Mouse (Mus musculus) kidney, embryonic 15.5 days (tissue): ENCODE data around the gene Trim13. TPM values are rescaled to one million over a fixed set of nuclear protein-coding genes. Genes with fewer than 3 reads are reported as not detected.

Experiments used
- ATAC-seq: fragments of 200-750 bp; cut with Nextera tagmentation; replicated peaks from 2 replicates; pipeline ENCODE4 v1.8.0; 2017; ENCODE audit warnings: moderate TSS enrichment; ENCODE audit not compliant: low FRiP score
- H3K27ac ChIP-seq: fragments of 300-500 bp; sonication (generic); 2 replicates; pipeline ENCODE4 v1.5.1; 2015; ENCODE audit warnings: mild to moderate bottlenecking, inconsistent platforms
- H3K27me3 ChIP-seq: fragments of 300-500 bp; sonication (generic); 2 replicates; pipeline ENCODE4 v1.6.1; 2015; ENCODE audit warnings: inconsistent platforms
- H3K36me3 ChIP-seq: fragments of 300-500 bp; sonication (generic); 2 replicates; pipeline ENCODE4 v1.6.1; 2015; ENCODE audit warnings: inconsistent platforms
- H3K4me1 ChIP-seq: fragments of 300-500 bp; sonication (generic); 2 replicates; pipeline ENCODE4 v1.6.1; 2015; ENCODE audit warnings: inconsistent platforms
- H3K4me2 ChIP-seq: fragments of 300-500 bp; sonication (generic); 2 replicates; pipeline ENCODE4 v1.6.1; 2015; ENCODE audit warnings: moderate library complexity, mild to moderate bottlenecking, inconsistent platforms
- H3K4me3 ChIP-seq: fragments of 300-500 bp; sonication (generic); replicated peaks from 2 replicates; pipeline ENCODE4 v1.5.1; 2015; ENCODE audit warnings: mild to moderate bottlenecking, inconsistent platforms
- H3K9ac ChIP-seq: fragments of 300-500 bp; sonication (generic); 2 replicates; pipeline ENCODE4 v1.6.1; 2015; ENCODE audit warnings: mild to moderate bottlenecking, inconsistent platforms
- H3K9me3 ChIP-seq: fragments of 300-500 bp; sonication (generic); replicated peaks from 2 replicates; pipeline ENCODE4 v1.6.1; 2016; ENCODE audit warnings: inconsistent platforms
- WGBS: fragments of 180-500 bp; shearing (Covaris S2); methylation state at CpG from one replicate; pipeline ENCODE4 v1.1.7; 2015; ENCODE audit warnings: mixed read lengths; 5-methylcytosine and 5-hydroxymethylcytosine counted together
- microRNA counts: library from miRNA; unstranded; fragments of <30 nt; microRNA quantifications from one replicate; lab custom pipeline; 2016
- microRNA-seq: library from miRNA; unstranded; fragments of <30 nt; microRNA quantifications from one replicate; pipeline ENCODE4, GENCODE M21; 2016
- polyA plus RNA-seq: library from polyadenylated mRNA; unstranded; fragments of >200 nt; fragmentation: Nextera tagmentation; extraction: Ambion mirVana; gene quantifications from 2 replicates; pipeline ENCODE4 v1.2.1, GENCODE M21; 2015

The Trim13 gene
- polyA plus RNA-seq, 1 experiment from 2014 or later = 16.3 TPM

- H3K4me3 ChIP-seq = no peak overlapping the region
- H3K9me3 ChIP-seq = no peaks in the 10 kb centered on the region
- peaks cover 26% of the 10 kb centered on the region for H3K36me3 ChIP-seq
- no peaks in the 10 kb centered on the region for H3K27me3 ChIP-seq
- H3K9ac ChIP-seq = no peak overlapping the region
- ATAC-seq = no peak
- H3K4me2 ChIP-seq = no peak overlapping the region
- no peaks in the 10 kb centered on the region for H3K4me1 ChIP-seq
- H3K27ac ChIP-seq = no peak overlapping the region
Measured at GRCm38 (mm10) chr14:61635969-61636368, 37.9 kb downstream of the Trim13 start.

DNA sequence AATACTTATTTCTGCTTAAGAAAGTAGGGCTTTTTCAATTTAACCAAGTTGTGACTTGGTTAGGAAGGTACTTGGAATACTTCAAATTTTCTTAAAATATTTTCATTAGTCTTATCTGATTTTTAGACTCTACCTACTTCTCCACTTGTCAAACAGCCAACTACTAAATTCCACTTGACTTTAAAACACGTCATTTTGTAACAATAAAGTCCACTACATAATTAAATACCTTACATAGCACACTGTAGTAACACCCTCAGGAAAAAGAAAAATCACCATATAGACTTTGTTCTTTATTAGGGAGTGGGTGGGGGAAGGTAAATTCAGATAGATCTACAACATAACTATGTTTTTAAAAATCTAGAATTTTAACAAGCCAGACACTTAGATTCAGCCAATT lies 44.6 kb downstream of the Trim13 start:
- H3K36me3 ChIP-seq = no peaks in the 10 kb centered on the region
- H3K9me3 ChIP-seq = no peaks in the 10 kb centered on the region
- no peak overlapping the region for H3K27ac ChIP-seq
- H3K27me3 ChIP-seq = no peaks in the 10 kb centered on the region
- no peaks in the 10 kb centered on the region for H3K4me1 ChIP-seq
- H3K4me2 ChIP-seq = no peak overlapping the region
- ATAC-seq = no peak
- no peak overlapping the region for H3K9ac ChIP-seq
- H3K4me3 ChIP-seq = no peak overlapping the region
- 60% methylated on average over 1 of the region's 1 CpGs for WGBS

GRCm38 (mm10) chr14:61645547-61645946 lies 47.5 kb downstream of the Trim13 start:
- 0 out of 2 replicates have a peak overlapping the region, but pooled peaks have one; percentile 16 for H3K4me2 ChIP-seq
- WGBS = 16% methylated on average over 1 of the region's 1 CpGs
- no peak for ATAC-seq
- peaks cover 11% of the 10 kb centered on the region; the same call in 1 of the 2 replicates for H3K4me1 ChIP-seq
- no peaks in the 10 kb centered on the region for H3K27me3 ChIP-seq
- H3K36me3 ChIP-seq = no peaks in the 10 kb centered on the region
- no peak overlapping the region for H3K9ac ChIP-seq
- no peak overlapping the region for H3K27ac ChIP-seq
- H3K9me3 ChIP-seq = no peaks in the 10 kb centered on the region
- no peak overlapping the region for H3K4me3 ChIP-seq

DNA sequence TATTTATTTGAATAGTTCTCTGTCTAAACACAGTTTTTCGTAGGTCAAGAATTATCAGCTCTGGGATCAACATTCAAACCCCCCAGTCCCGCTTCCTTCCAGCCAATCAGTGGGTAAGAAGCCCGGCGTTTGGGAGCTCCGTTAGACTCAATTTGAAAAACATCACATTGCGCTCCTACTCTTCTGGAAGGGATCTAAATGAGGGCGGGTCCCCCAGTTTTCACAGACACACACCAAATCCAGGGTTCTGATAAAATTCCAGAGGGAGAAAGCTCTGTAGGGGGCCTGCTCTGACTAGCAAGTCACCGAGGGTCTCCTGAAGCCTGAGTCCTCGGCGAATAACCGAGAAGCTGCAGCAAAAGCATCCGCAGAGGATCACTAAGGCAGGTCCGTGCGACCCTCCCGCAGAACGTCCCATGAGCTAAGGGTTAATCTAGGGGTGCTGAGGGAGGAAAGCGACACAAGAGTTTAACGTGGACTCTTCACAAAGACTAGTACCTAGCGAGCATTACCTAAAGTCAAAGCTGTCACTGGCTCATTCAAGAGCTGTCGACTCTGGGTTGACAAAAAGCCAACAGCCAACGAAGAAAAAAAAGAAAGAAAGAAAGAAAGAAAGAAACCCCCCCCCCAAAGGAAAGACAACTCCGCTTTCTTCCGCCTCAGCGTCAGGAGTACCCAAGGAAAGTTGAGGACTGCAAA lies 49.3 kb downstream of the Trim13 start:
- Histone ChIP-seq H3K4me3 (peak overlapping the region; percentile 94), H3K9me3 (no peaks in the 10 kb centered on the region), H3K36me3 (no peaks in the 10 kb centered on the region), H3K27ac (peak overlapping the region; percentile 98), H3K4me2 (peak overlapping the region; percentile 69), H3K27me3 (no peaks in the 10 kb centered on the region), H3K4me1 (peaks cover 11% of the 10 kb centered on the region; the same call in 1 of the 2 replicates), H3K9ac (peak overlapping the region; percentile 98)
- no peak for ATAC-seq
- 0% methylated on average over 24 of the region's 24 CpGs for WGBS

GRCm38 (mm10) chr14:61647881-61648684 lies 50.0 kb downstream of the Trim13 start:
- Histone ChIP-seq H3K4me2 (peak overlapping the region; percentile 69), H3K27me3 (no peaks in the 10 kb centered on the region), H3K4me3 (peak overlapping the region; percentile 94), H3K27ac (peak overlapping the region; percentile 98), H3K4me1 (peaks cover 11% of the 10 kb centered on the region; the same call in 1 of the 2 replicates), H3K36me3 (no peaks in the 10 kb centered on the region), H3K9ac (peak overlapping the region; percentile 98), H3K9me3 (no peaks in the 10 kb centered on the region)
- peak; percentile 83 for ATAC-seq
- WGBS = under 1% methylated on average over 90 of the region's 95 CpGs

GRCm38 (mm10) chr14:61648685-61649504 lies 50.8 kb downstream of the Trim13 start:
- peak overlapping the region; percentile 98 for H3K27ac ChIP-seq
- peak overlapping the region; percentile 98 for H3K9ac ChIP-seq
- no peaks in the 10 kb centered on the region for H3K27me3 ChIP-seq
- peak overlapping the region; percentile 69 for H3K4me2 ChIP-seq
- H3K4me1 ChIP-seq = peaks cover 11% of the 10 kb centered on the region; the same call in 1 of the 2 replicates
- H3K4me3 ChIP-seq = peak overlapping the region; percentile 94
- WGBS = 2% methylated on average over 62 of the region's 62 CpGs
- peak; percentile 94 for ATAC-seq
- no peaks in the 10 kb centered on the region for H3K9me3 ChIP-seq
- no peaks in the 10 kb centered on the region for H3K36me3 ChIP-seq

DNA sequence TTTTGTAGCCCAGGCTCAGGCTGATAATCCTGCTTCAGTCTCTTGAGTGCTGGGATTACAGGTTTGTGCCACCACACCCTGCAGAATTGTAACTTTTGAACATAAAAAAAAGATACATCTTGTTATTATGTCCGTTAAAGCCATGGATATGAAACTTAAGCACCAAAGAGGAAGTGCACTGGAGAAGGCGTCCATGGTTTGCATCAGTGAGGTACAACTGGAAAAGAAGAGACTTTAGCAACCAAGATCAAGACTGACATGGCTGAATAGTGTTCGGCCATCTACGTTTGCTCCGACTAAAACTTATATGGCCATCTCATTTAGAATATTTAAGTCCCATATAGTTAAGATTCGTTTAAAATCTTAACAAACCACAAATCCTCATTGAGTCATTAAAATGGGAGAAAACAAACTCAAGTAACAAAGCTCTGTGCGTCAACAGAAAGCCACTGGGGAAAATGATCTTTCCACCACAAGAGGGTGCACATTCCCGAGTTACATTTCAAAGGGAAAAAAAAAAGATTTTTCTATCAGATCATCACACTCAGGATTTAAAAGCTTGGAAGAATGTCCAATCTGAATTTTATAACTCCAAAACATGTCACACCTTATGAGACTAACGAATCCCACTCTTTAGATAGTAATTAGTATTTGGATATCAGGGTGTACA lies 52.4 kb downstream of the Trim13 start:
- Histone ChIP-seq H3K4me2 (no peak overlapping the region), H3K36me3 (no peaks in the 10 kb centered on the region), H3K9ac (no peak overlapping the region), H3K4me3 (no peak overlapping the region), H3K27ac (no peak overlapping the region), H3K27me3 (no peaks in the 10 kb centered on the region), H3K4me1 (peaks cover 11% of the 10 kb centered on the region; the same call in 1 of the 2 replicates), H3K9me3 (no peaks in the 10 kb centered on the region)
- ATAC-seq = no peak
- WGBS = 37% methylated on average over 9 of the region's 9 CpGs

MicroRNAs within 50 kb of the gene (microRNA counts, 519-probe panel; counts per million panel counts)
- 3,806 counts per million, percentile 94 among the panel's probes with 10 or more counts for microRNA mmu-miR-15a (lab: Ali Mortazavi, UCI)
- microRNA mmu-miR-16 (lab: Ali Mortazavi, UCI) = 4,567 counts per million, percentile 100 among the panel's probes with 10 or more counts

Small RNA genes lying within 50 kb of the gene (microRNA-seq; reads per million reads assigned to microRNA genes)
- gene Mir15a = 2,924 reads per million, percentile 88 among the genes with 10 or more reads in this experiment
- gene Mir16-1 = 1,831 reads per million, percentile 84 among the genes with 10 or more reads in this experiment

Other genes starting within 250 kb of the Trim13 start
- gene Ebpl, start 237.8 kb upstream of the Trim13 start, polyA plus RNA-seq = 10.6 and 11.9 TPM in 2 replicates
- 48.4 and 48.8 TPM in 2 replicates for gene Kpna3, start 158.4 kb upstream of the Trim13 start, polyA plus RNA-seq
- gene Spryd7, start 41.4 kb upstream of the Trim13 start, polyA plus RNA-seq = 20.8 and 24.4 TPM in 2 replicates
- 0.57 and 0.72 TPM in 2 replicates for gene Kcnrg, start 9.2 kb downstream of the Trim13 start, polyA plus RNA-seq